Mouse (Mus musculus): ENCODE data around the gene Lrrc56. TPM values are rescaled to one million over a fixed set of nuclear protein-coding genes. Genes with fewer than 3 reads are reported as not detected.
A peak's percentile ranks its signal among the peaks of the same experiment; 100 is the strongest.

Gene Lrrc56
- polyA plus RNA-seq, 1 experiment from 2014 or later: 12.1 TPM

DNA sequence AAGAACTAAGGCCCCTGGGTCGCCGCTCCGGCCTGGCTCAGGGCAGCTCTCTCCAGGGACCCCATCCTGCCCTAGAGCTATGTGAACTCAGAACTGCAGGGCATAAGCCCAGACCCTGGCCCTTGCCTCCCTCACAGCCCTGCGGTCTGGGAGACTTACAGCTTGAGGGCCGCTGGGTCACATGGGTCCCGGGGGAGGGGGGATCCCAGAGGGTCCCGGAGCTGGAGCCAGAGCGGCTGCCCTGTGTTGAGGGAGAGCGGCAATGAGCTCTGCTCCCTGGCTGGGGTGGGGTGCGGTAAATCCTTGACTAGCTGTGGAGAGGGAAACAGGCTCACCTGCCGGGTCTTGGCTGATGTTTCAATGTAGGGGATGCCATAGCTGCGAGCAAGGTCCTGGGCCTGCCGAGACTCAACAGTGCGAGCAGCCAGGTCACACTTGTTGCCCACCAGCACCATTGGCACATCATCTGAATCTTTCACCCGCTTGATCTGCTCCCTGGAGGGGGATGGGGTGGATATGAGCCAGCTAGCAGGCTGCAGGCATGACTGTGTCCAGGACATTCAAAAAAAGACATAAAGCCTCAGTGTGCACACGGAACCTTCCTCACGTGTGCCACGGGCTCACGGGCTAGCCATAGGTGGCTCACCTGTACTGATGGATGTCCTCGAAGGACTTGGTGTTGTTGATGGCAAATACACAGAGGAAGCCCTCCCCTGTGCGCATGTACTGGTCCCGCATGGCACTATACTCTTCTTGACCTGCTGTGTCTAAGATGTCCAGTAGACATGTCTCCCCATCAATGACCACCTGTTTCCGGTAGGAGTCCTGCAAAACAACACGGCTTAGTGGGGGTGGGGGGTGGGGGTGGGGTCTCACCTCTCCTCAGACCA, 1.9 kb upstream of the Lrrc56 start:
- Histone ChIP-seq H3K36me3 (replicated peaks) (peaks cover 40% of the 10 kb centered on the region), H3K27me3 (no peaks in the 10 kb centered on the region), H3K27ac (replicated peaks) (0 out of 2 replicates have a peak overlapping the region, but pooled peaks have one; percentile 91), H3K4me2 (peak overlapping the region; percentile 96), H3K4me3 (replicated peaks) (peak overlapping the region; percentile 91), H3K9me3 (replicated peaks) (no peaks in the 10 kb centered on the region), H3K4me1 (replicated peaks) (peaks cover 54% of the 10 kb centered on the region), H3K9ac (peak overlapping the region; percentile 99)
- WGBS (ENCODE audit: insufficient replicate concordance): 90% methylated on average over 24 of the region's 24 CpGs
- no peak for ATAC-seq (ENCODE audit: insufficient read depth)

DNA sequence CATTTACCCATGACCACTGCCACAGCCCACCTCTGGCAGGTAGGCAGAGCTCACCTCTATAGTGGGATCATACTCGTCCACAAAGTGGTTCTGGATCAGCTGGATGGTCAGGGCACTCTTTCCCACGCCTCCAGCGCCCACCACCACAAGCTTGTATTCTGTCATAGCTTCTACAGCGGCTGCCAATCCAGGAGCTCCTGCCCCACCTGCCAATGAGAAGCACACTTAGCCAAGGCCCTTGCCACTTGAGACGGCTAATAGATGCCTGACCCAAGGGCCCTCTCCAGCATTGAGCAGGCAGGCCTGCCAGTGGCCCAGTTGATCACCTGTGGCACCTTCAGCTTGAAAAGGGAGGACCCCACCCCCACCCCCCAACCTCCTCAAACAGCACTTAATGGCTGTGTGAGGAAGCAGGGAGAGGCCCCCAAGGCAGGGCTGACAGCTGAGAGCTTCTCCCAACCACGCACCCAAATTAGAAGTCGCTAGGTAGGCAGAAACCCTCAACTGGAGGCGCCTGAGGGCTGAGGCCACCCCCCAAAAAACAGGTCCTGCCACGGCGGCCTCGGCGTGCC, 1.1 kb upstream of the Lrrc56 start:
- Histone ChIP-seq H3K27me3 (no peaks in the 10 kb centered on the region), H3K4me2 (peak overlapping the region; percentile 96), H3K36me3 (replicated peaks) (peaks cover 40% of the 10 kb centered on the region), H3K27ac (replicated peaks) (peak overlapping the region; percentile 91), H3K4me1 (replicated peaks) (peaks cover 62% of the 10 kb centered on the region), H3K9me3 (replicated peaks) (no peaks in the 10 kb centered on the region), H3K4me3 (replicated peaks) (peak overlapping the region; percentile 91), H3K9ac (peak overlapping the region; percentile 99)
- no peak for ATAC-seq (ENCODE audit: insufficient read depth)
- WGBS (ENCODE audit: insufficient replicate concordance): 20% methylated on average over 12 of the region's 12 CpGs

DNA sequence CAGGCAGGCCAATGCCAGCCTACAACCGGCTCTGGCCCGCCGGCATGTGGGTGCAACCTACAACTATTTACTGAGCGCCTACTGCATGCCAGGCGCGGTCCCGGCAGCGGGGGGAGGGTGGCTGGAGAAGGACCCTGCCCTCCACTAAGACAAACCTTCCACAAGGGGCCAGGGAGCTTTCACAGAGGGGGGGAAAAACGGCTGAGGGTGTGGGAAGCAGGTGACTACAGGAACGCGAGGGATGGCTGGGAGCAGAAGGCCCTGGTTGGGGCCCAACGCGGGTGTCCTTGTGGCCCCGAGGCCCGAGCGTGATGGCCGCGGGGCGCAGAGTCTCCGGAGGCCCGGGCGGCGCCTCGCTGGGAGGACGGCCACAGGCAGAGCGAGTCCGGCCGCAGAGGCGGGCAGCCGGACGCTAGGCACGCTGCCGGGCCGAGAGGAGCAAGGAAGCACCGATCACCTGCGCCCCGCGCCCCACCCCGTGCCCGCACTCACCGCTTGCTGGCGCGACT, 555 bp upstream of the Lrrc56 start:
- WGBS (ENCODE audit: insufficient replicate concordance): 1% methylated on average over 43 of the region's 43 CpGs
- no peaks in the 10 kb centered on the region for H3K9me3 ChIP-seq (replicated peaks)
- H3K4me1 ChIP-seq (replicated peaks): peaks cover 67% of the 10 kb centered on the region
- peak overlapping the region; percentile 91 for H3K4me3 ChIP-seq (replicated peaks)
- peak; percentile 35 for ATAC-seq (ENCODE audit: insufficient read depth)
- H3K27me3 ChIP-seq: no peaks in the 10 kb centered on the region
- H3K4me2 ChIP-seq: peak overlapping the region; percentile 96
- H3K27ac ChIP-seq (replicated peaks): peak overlapping the region; percentile 91
- H3K36me3 ChIP-seq (replicated peaks): peaks cover 40% of the 10 kb centered on the region
- peak overlapping the region; percentile 99 for H3K9ac ChIP-seq

DNA sequence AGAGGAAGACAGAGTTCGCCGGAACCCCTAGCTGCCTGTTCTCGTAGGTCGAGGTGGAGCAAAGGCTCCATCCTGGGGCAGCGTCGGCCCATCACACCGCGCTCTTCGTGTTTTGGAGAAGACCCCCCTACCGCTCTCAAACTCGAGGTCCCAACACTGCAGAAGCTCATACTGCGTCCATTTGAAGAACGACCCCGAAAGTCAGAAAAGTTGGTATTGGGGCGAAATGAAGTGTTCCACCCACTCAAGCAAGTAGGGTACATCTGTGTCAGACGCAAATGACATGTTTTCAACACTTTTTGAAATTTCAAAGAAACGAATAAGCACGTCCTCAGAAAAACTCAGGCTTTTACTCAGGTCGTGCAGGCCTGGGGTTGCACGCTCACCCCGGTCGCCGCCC, 452 bp downstream of the Lrrc56 start:
- H3K4me3 ChIP-seq (replicated peaks): peak overlapping the region; percentile 91
- WGBS (ENCODE audit: insufficient replicate concordance): under 1% methylated on average over 23 of the region's 23 CpGs
- peak overlapping the region; percentile 96 for H3K4me2 ChIP-seq
- no peaks in the 10 kb centered on the region for H3K9me3 ChIP-seq (replicated peaks)
- H3K36me3 ChIP-seq (replicated peaks): peaks cover 33% of the 10 kb centered on the region
- H3K9ac ChIP-seq: peak overlapping the region; percentile 78
- H3K4me1 ChIP-seq (replicated peaks): peaks cover 77% of the 10 kb centered on the region
- H3K27ac ChIP-seq (replicated peaks): peak overlapping the region; percentile 94
- no peaks in the 10 kb centered on the region for H3K27me3 ChIP-seq
- no peak for ATAC-seq (ENCODE audit: insufficient read depth)

DNA sequence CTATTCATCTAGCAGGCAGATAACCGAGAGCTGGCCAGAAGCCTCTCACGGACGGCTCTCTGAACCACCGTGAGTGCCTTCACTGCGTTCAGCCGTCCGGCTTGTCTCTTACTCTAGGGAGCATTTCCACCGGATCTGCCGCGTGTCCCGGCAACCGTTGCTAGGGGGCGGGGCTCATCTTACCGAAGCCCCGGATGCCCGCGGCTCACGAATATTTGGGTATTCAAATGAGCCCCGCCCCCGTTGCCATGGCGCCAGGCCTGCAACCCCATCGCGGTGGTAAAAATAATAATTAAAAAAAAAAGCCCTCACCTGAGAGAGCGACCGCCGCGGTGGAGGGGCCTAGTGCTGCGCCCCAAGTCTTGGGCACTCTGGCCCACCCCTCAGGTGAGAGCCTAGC, 873 bp downstream of the Lrrc56 start:
- WGBS (ENCODE audit: insufficient replicate concordance): under 1% methylated on average over 28 of the region's 28 CpGs

DNA sequence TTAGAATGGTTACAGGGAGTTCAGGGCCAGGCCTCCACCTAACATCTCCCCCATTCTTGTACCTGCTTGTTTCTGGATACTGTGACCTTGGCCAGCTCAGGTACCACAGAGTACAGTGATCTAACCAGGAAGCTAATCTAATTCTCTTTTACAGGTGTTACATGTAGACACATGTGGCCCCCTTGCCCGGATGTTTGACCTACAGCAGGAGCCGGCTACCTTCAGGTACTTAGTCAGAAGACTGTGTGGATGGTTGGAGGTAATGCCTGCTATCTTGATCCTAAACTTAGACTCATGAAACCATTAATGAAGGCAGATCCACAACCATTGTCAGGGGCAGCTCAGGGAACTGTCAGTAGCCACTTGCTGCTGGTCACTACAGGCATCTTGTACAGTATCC, 1.8 kb downstream of the Lrrc56 start:
- H3K9ac ChIP-seq: 0 out of 2 replicates have a peak overlapping the region, but pooled peaks have one; percentile 23
- 84% methylated on average over 2 of the region's 2 CpGs for WGBS (ENCODE audit: insufficient replicate concordance)
- H3K27me3 ChIP-seq: no peaks in the 10 kb centered on the region
- H3K27ac ChIP-seq (replicated peaks): peak overlapping the region; percentile 94
- H3K9me3 ChIP-seq (replicated peaks): no peaks in the 10 kb centered on the region
- H3K4me1 ChIP-seq (replicated peaks): peaks cover 85% of the 10 kb centered on the region
- peaks cover 20% of the 10 kb centered on the region for H3K36me3 ChIP-seq (replicated peaks)
- no peak overlapping the region for H3K4me3 ChIP-seq (replicated peaks)
- ATAC-seq (ENCODE audit: insufficient read depth): no peak
- peak overlapping the region; percentile 96 for H3K4me2 ChIP-seq

More for the DNA sequence above, 873 bp downstream of the Lrrc56 start:
- peaks cover 29% of the 10 kb centered on the region for H3K36me3 ChIP-seq (replicated peaks)
- H3K4me2 ChIP-seq: peak overlapping the region; percentile 96
- peaks cover 82% of the 10 kb centered on the region for H3K4me1 ChIP-seq (replicated peaks)
- 0 out of 2 replicates have a peak, but pooled peaks have one; percentile 6 for ATAC-seq (ENCODE audit: insufficient read depth)
- peak overlapping the region; percentile 94 for H3K27ac ChIP-seq (replicated peaks)
- H3K9ac ChIP-seq: peak overlapping the region; percentile 78
- H3K27me3 ChIP-seq: no peaks in the 10 kb centered on the region
- H3K9me3 ChIP-seq (replicated peaks): no peaks in the 10 kb centered on the region
- H3K4me3 ChIP-seq (replicated peaks): peak overlapping the region; percentile 91

DNA sequence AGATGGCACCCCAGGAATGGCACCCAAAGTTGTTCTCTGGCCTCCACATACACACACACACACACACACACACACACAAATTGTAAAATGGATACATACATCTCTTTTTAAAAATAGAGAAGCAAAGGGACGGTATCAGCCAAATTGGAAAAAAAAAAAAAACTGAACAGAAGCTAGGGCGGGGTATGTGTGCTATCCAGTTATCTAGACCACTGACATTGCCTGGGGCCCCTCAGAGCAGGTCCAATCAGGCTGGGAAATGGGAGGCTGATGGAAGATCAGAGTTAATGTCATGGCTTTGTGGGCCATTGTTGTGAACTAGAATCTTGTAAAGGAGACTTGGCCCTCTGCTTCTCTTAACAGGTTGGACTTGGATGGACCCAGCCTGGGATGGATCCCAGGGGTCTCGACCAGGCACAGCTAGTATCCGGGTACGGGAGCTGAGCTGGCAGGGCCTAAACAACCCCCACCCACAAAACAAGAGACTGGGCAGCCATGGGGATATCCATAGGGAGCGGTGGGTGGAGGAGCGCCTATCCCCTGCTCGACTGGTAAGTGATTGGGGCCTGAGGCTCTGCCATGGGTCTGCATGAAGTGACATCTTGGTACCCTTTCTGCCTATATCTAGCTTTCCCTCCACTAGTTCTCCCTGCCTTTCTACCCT, 2.8 kb downstream of the Lrrc56 start:
- Histone ChIP-seq H3K9me3 (replicated peaks) (no peaks in the 10 kb centered on the region), H3K36me3 (replicated peaks) (peaks cover 10% of the 10 kb centered on the region), H3K9ac (peak overlapping the region; percentile 28), H3K4me3 (replicated peaks) (peak overlapping the region; percentile 33), H3K27ac (replicated peaks) (peak overlapping the region; percentile 94), H3K4me1 (replicated peaks) (peaks cover 84% of the 10 kb centered on the region), H3K27me3 (no peaks in the 10 kb centered on the region), H3K4me2 (peak overlapping the region; percentile 96)
- 54% methylated on average over 8 of the region's 8 CpGs for WGBS (ENCODE audit: insufficient replicate concordance)
- no peak for ATAC-seq (ENCODE audit: insufficient read depth)

DNA sequence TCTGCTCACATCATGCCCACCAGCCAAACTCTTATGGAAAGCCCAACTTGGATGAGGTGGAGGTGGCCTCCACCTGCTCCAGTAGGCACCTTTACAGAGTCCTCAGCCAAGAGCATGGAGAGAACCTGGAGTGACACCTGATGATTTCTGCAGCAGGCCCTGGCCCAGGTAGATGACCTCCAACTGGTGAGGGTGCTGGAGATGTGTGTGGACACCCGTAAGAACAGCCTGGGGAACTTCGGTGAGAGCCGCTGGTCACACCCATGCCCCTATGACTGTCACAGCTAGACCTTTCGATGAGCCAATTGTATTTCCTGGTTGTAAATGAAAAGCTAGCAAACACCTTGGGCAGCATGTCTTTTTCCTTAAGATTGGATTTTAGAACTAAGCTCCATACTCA, 4.2 kb downstream of the Lrrc56 start:
- no peaks in the 10 kb centered on the region; the same call in 1 of the 2 replicates for H3K36me3 ChIP-seq (replicated peaks)
- no peaks in the 10 kb centered on the region for H3K9me3 ChIP-seq (replicated peaks)
- H3K9ac ChIP-seq: 0 out of 2 replicates have a peak overlapping the region, but pooled peaks have one; percentile 17
- no peaks in the 10 kb centered on the region for H3K27me3 ChIP-seq
- H3K4me1 ChIP-seq (replicated peaks): peaks cover 70% of the 10 kb centered on the region
- peak overlapping the region; percentile 96 for H3K4me2 ChIP-seq
- peak overlapping the region; percentile 94; the same call in 1 of the 2 replicates for H3K27ac ChIP-seq (replicated peaks)
- no peak for ATAC-seq (ENCODE audit: insufficient read depth)
- WGBS (ENCODE audit: insufficient replicate concordance): 84% methylated on average over 4 of the region's 4 CpGs
- no peak overlapping the region; the same call in 1 of the 2 replicates for H3K4me3 ChIP-seq (replicated peaks)

DNA sequence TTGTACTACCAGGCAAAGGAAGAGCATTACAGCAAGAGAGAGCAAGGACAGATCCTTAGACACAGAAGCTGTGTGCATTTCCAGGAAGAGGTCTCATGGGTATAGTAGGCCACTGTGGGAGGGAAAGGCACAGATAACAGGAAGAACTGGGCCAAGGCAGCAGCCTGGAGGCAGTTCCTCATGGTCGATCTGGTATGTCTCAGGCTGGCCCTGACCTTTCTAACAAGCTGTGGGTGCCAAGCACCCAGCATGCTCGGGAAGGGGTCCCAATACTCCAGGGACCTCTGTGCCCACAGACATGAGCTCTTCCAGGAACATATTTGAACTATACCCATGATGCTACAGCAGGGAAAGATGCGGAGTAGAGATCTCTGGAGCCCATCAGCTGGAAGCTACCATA, 10.6 kb downstream of the Lrrc56 start:
- Histone ChIP-seq H3K27ac (replicated peaks) (peak overlapping the region; percentile 34; the same call in 1 of the 2 replicates), H3K4me2 (no peak overlapping the region), H3K4me3 (replicated peaks) (no peak overlapping the region), H3K4me1 (replicated peaks) (peaks cover 68% of the 10 kb centered on the region), H3K9me3 (replicated peaks) (no peaks in the 10 kb centered on the region), H3K9ac (no peak overlapping the region), H3K36me3 (replicated peaks) (no peaks in the 10 kb centered on the region), H3K27me3 (no peaks in the 10 kb centered on the region)
- no peak for ATAC-seq (ENCODE audit: insufficient read depth)
- 57% methylated on average over 3 of the region's 3 CpGs for WGBS (ENCODE audit: insufficient replicate concordance)

DNA sequence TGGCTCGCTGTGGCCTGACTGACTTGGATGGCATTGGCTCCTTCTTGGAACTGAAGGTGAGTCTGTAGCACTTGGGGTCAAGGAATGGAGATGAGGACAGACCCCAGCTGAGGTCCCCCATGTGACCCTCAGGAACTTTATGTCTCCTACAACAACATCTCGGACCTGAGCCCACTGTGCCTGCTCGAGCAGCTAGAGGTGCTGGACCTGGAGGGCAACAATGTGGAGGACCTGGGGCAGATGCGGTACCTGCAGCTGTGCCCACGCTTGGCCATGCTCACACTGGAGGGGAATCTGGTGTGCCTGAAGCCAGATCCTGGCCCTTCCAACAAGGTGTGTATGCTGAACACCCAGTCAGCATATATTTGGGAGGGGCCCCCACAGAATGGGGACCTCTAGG, 11.5 kb downstream of the Lrrc56 start:
- Histone ChIP-seq H3K36me3 (replicated peaks) (no peaks in the 10 kb centered on the region), H3K4me1 (replicated peaks) (peaks cover 70% of the 10 kb centered on the region), H3K4me3 (replicated peaks) (no peak overlapping the region), H3K27me3 (no peaks in the 10 kb centered on the region), H3K9me3 (replicated peaks) (no peaks in the 10 kb centered on the region), H3K4me2 (no peak overlapping the region), H3K27ac (replicated peaks) (peak overlapping the region; percentile 91; the same call in 1 of the 2 replicates), H3K9ac (no peak overlapping the region)
- WGBS (ENCODE audit: insufficient replicate concordance): 84% methylated on average over 5 of the region's 5 CpGs
- ATAC-seq (ENCODE audit: insufficient read depth): no peak
